Mouse (Mus musculus) testis, adult 2 months (tissue): ENCODE results near the gene Krcc1. TPM values are rescaled to one million over a fixed set of nuclear protein-coding genes. Genes with fewer than 3 reads are reported as not detected.

ENCODE experiments used
- H3K27ac ChIP-seq: fragments of 200-500 bp; 2 replicates; pipeline ENCODE4 v1.5.1; 2012; ENCODE audit warnings: low read depth, low read length; ENCODE audit not compliant: control insufficient read depth, insufficient read depth
- H3K27me3 ChIP-seq: fragments of 200-500 bp; 2 replicates; pipeline ENCODE4 v1.6.1; 2012; ENCODE audit warnings: mild to moderate bottlenecking, low read length, moderate library complexity; ENCODE audit not compliant: control insufficient read depth, insufficient read depth
- H3K36me3 ChIP-seq: fragments of 200-500 bp; 2 replicates; pipeline ENCODE4 v1.6.1; 2012; ENCODE audit warnings: mild to moderate bottlenecking, low read length; ENCODE audit not compliant: control insufficient read depth, insufficient read depth
- H3K4me1 ChIP-seq: fragments of 200-500 bp; 2 replicates; pipeline ENCODE4 v1.6.1; 2012; ENCODE audit warnings: low read length; ENCODE audit not compliant: control insufficient read depth, insufficient read depth
- H3K4me3 ChIP-seq: fragments of 200-500 bp; 2 replicates; pipeline ENCODE4 v1.5.1; 2012; ENCODE audit warnings: low read depth, mild to moderate bottlenecking, low read length, moderate library complexity, mixed read lengths; ENCODE audit not compliant: control insufficient read depth
- CTCF ChIP-seq: fragments of 200-500 bp; IDR thresholded peaks from 2 replicates; pipeline ENCODE4 v1.5.1; 2012; ENCODE audit warnings: low read depth, mild to moderate bottlenecking, inconsistent platforms, low read length, moderate library complexity; ENCODE audit not compliant: control insufficient read depth, insufficient read depth, insufficient replicate concordance
- POLR2A ChIP-seq: fragments of 200-500 bp; IDR thresholded peaks from 2 replicates; pipeline ENCODE4 v1.6.1; 2012; ENCODE audit warnings: low read depth, mild to moderate bottlenecking, inconsistent platforms, low read length, moderate library complexity; ENCODE audit not compliant: control insufficient read depth
- polyA plus RNA-seq: library from polyadenylated mRNA; depleted of rRNA; stranded (reverse); fragments of >200 nt; gene quantifications from 2 replicates; pipeline ENCODE4 v1.2.3, GENCODE M21; 2012; rRNA removed

Krcc1 gene
- 20.5 and 24.4 TPM in 2 replicates for polyA plus RNA-seq

DNA sequence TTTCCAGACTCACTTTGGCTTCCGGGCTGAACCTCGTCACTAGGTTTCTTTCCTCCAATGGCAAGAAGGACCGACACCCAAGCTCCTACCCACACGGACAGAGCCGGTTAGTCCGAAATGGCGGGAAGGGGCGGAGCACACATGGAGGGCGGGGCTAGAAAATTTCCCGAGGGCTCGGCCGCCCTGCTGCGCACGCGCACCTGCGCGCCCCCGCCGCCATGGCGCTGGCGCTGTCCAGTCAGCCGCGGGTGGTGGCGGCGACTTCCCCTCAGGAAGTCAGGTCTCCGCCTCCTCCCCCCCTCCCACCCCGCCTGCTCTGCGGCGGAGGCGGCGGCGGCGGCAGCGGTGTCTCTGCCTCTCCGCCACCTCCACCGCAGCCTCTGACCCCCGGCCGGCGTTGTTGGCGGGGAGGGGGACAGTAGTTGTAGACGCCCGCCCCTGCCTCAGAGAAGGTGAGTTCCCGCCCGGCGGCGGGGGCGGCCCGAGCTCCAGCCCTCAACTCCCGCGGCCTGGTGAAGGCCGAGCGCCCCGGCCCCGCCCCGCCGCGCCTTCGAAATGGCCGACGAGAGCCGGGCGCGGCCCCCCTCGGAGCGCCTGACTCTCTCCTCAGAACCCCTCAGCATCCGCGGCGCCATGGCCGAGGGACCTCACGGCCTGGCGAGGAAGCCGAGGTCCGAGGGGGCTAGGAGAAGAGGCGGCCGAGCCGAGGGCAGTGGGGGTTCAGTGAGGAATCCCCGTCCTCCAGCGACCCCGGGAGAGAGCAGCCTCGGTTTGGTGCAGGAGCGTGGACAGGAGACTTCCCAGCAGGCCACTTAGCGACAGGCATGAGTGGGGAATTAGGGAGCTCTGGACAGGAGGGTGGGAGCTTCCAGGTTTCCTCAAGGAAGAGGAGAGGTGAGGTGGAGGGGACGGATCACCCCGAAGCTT is at the start of gene Krcc1:
Gene Krcc1, plus strand, starts transcription at position 289 of the 927 bp plus-strand sequence.
- no peaks in the 10 kb centered on the region for H3K27me3 ChIP-seq
- H3K4me3 ChIP-seq: peak within 1 kb of the TSS; percentile 96
- no peak for TF ChIP-seq CTCF
- peak; percentile 88 for TF ChIP-seq POLR2A
- H3K27ac ChIP-seq: peak within 1 kb of the TSS; percentile 95
- no peaks in the 10 kb centered on the region for H3K36me3 ChIP-seq
- no peaks in the 10 kb centered on the region; the same call in 1 of the 2 replicates for H3K4me1 ChIP-seq

DNA sequence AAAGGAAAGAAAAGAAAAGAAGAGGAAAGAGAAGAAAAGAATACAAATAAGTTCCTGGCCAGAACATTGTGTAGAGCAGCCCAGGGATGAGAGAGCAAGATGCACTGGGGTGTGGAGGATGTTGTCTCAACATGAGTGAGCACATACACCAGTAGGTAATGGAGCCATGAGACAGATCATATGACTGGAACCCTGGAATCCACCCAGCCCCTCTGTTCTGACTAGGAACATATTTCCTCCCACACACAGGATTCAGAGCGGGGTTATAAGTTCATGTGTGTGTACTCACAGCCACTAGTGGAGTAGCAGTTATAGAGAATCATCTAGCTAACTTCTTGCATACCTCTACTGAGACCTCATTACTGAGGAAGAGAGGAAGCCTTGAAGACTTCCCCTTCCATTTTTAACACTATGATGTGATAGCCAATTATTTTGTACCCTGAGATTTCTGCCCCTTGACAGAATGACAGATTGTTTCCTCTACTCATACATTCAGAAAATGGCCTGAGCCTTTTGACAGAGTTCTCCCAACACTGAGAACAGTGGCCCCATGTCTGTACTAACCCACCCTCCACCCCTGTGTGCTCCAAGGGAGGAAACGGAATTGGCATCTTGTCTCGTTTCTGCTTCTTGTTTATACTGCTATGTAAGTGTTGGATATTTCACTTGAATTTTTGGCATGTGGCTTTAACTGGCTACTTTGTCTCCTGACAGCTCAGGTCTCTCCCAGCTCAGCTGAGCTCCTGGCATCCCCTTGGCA is 47.1 kb upstream of the Krcc1 start:
- Histone ChIP-seq H3K27me3 (no peaks in the 10 kb centered on the region), H3K4me3 (no peak overlapping the region), H3K27ac (no peak overlapping the region), H3K4me1 (no peaks in the 10 kb centered on the region), H3K36me3 (no peaks in the 10 kb centered on the region)
- TF ChIP-seq CTCF (no peak), POLR2A (no peak)

DNA sequence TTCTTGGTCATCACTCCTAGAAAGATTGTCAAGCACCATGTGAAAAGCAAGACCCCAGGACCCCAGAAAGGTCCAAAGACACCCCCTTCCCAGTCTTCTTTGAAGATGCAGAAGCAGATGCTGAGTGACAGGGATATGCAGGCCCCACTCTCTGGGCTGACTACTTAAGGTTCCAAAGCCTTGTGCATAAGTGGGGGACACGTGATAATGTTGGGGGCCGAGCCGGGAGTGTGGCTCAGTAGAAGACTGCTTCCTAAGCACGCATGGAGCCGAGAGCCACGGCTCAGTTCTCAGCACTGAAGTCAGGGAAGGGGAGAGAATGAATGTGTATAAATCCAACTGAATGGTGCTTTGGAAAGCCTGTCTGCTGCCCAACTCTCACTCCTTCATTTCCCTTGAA is 44.9 kb upstream of the Krcc1 start:
- no peak for TF ChIP-seq POLR2A
- no peak for TF ChIP-seq CTCF
- Histone ChIP-seq H3K27ac (no peak overlapping the region), H3K4me1 (no peaks in the 10 kb centered on the region), H3K4me3 (no peak overlapping the region), H3K27me3 (no peaks in the 10 kb centered on the region), H3K36me3 (no peaks in the 10 kb centered on the region)

DNA sequence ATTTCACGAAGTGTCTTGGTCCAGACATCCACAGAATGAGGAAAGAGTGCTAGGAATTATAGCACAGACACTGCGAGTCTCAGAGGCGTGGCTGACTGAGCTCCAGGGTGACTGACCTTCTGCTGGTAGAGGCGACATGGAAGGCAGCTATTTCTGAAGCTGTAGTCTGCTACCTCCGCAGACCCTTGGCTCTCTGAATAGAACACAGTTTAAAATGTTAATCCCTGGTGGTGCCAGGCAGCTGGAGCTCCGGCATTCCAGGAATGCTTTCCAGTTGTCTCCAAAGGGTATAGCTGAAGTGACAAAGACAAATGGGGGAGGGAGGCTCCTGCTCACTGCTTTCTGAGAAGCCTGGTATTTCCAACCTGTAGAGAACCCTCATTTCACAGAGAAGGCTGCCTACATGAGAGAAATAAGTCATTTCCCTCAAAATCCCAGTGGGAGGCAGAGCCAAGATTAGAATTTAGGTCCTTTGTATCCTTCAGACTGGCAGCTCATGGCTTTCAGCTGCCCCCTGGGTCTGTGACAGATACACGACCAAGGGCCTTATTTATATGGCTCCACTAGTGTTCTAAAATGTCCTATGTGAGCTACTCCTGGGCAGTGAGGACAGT is 44.2 kb upstream of the Krcc1 start:
- H3K4me1 ChIP-seq: no peaks in the 10 kb centered on the region
- H3K27ac ChIP-seq: no peak overlapping the region
- no peaks in the 10 kb centered on the region for H3K27me3 ChIP-seq
- no peaks in the 10 kb centered on the region for H3K36me3 ChIP-seq
- H3K4me3 ChIP-seq: no peak overlapping the region
- TF ChIP-seq POLR2A: no peak
- TF ChIP-seq CTCF: no peak

DNA sequence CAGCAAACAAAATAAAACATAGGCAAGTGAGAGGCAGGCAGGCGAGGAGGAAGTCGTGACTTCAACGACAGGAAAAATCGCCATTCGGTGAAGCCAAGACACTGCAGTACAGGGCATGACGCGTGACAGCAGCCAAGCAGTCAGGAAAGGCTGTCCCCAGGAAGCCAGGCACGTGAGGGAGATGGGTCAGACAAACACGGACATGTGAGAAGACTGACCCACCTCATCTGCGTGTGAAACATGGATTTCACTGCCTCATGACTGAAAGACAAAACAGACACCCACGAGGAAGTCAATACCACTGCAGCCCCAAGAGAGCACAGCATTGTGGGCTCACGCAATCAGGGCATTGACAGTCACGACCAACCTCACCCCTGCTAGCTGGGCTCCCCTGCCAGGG is 36.4 kb upstream of the Krcc1 start:
- Histone ChIP-seq H3K27ac (no peak overlapping the region), H3K4me3 (no peak overlapping the region), H3K27me3 (no peaks in the 10 kb centered on the region), H3K4me1 (peaks cover 4% of the 10 kb centered on the region; the same call in 1 of the 2 replicates), H3K36me3 (no peaks in the 10 kb centered on the region)
- TF ChIP-seq CTCF: no peak
- TF ChIP-seq POLR2A: no peak

DNA sequence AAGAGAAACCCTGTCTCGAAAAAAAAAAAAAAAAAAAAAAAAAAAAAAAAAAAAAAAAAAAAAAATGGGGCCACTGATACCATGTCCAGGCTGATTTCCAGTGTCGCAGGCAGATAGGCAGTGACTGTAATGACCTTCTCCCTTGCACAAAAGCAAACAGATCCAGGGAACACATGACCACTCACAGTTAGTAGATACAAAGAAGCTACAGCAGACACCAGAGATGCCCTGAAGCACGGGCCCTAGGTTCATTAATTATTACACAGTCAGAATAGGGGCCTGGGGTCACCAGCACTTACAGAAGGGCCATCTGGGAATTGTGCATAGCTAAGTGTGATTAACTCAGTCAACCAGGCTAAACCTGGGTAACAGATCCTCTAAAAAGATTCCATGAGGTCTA is 35.5 kb upstream of the Krcc1 start:
- Histone ChIP-seq H3K36me3 (no peaks in the 10 kb centered on the region), H3K4me3 (no peak overlapping the region), H3K4me1 (peaks cover 4% of the 10 kb centered on the region; the same call in 1 of the 2 replicates), H3K27ac (no peak overlapping the region), H3K27me3 (no peaks in the 10 kb centered on the region)
- TF ChIP-seq POLR2A (no peak), CTCF (no peak)

DNA sequence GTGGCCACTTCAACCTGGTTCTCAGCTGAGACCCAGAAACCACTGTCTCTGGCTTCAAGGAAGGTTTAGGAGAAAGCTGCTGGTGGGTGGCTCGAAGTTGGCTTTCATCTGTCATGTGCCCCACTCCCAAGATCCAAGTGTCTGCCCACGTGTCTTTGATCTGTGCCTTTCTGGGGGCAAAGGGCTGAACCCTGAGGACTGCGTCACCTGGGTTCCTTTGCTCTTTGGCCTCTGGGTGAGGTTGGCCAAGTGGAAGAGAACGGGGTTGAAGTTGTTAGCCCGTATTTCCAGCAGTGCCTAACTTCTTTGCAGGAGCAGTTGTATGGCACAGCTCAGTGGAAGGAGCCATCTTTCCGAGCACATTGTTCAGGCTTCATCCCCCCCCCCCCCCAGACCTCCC is 35.0 kb upstream of the Krcc1 start:
- Histone ChIP-seq H3K36me3 (no peaks in the 10 kb centered on the region), H3K27ac (no peak overlapping the region), H3K27me3 (no peaks in the 10 kb centered on the region), H3K4me3 (no peak overlapping the region), H3K4me1 (peaks cover 4% of the 10 kb centered on the region; the same call in 1 of the 2 replicates)
- no peak for TF ChIP-seq POLR2A
- no peak for TF ChIP-seq CTCF
